Mouse (Mus musculus): ENCODE measurements around the gene Ptpn14.

Ptpn14 gene

GRCm38 (mm10) chr1:189863727-189864126, 135.7 kb downstream of the Ptpn14 start:
- in situ Hi-C loops (cut with MseI, MboI): no loop called here

GRCm38 (mm10) chr1:189864301-189864700, 136.2 kb downstream of the Ptpn14 start:
- in situ Hi-C loops (cut with MseI, MboI): no loop called here

- in situ Hi-C loops (cut with MseI, MboI): no loop called here
Measured at GRCm38 (mm10) chr1:189864846-189865560, 136.9 kb downstream of the Ptpn14 start.

- in situ Hi-C loops (cut with MseI, MboI): no loop called here
Measured at GRCm38 (mm10) chr1:189866621-189867020, 138.6 kb downstream of the Ptpn14 start.

- in situ Hi-C loops (cut with MseI, MboI): no loop called here
Measured at GRCm38 (mm10) chr1:189867034-189867433, 139.0 kb downstream of the Ptpn14 start.

GRCm38 (mm10) chr1:189867497-189867896, 139.4 kb downstream of the Ptpn14 start:
- in situ Hi-C loops (cut with MseI, MboI): no loop called here

GRCm38 (mm10) chr1:189868036-189868435, 140.0 kb downstream of the Ptpn14 start:
- in situ Hi-C loops (cut with MseI, MboI): no loop called here

GRCm38 (mm10) chr1:189869651-189870270, 141.7 kb downstream of the Ptpn14 start:
- in situ Hi-C loops (cut with MseI, MboI): loop anchor here in 1 of 2 experiments (10.0 kb wide), 1 partner anchor 165 kb away; no protein-coding TSS in a partner anchor

- in situ Hi-C loops (cut with MseI, MboI): loop anchor here in 1 of 2 experiments (10.0 kb wide), 1 partner anchor 166 kb away; no protein-coding TSS in a partner anchor
Measured at GRCm38 (mm10) chr1:189870539-189870938, 142.5 kb downstream of the Ptpn14 start.

GRCm38 (mm10) chr1:189871625-189872024, 143.6 kb downstream of the Ptpn14 start:
- in situ Hi-C loops (cut with MseI, MboI): loop anchor here in 1 of 2 experiments (10.0 kb wide), 1 partner anchor 167 kb away; no protein-coding TSS in a partner anchor

- in situ Hi-C loops (cut with MseI, MboI): loop anchor here in 1 of 2 experiments (10.0 kb wide), 1 partner anchor 167 kb away; no protein-coding TSS in a partner anchor
Measured at GRCm38 (mm10) chr1:189872050-189872449, 144.0 kb downstream of the Ptpn14 start.

- in situ Hi-C loops (cut with MseI, MboI): loop anchor here in 1 of 2 experiments (10.0 kb wide), 1 partner anchor 169 kb away; no protein-coding TSS in a partner anchor
Measured at GRCm38 (mm10) chr1:189873591-189873990, 145.5 kb downstream of the Ptpn14 start.

- in situ Hi-C loops (cut with MseI, MboI): loop anchor here in 1 of 2 experiments (10.0 kb wide), 1 partner anchor 171 kb away; no protein-coding TSS in a partner anchor
Measured at GRCm38 (mm10) chr1:189875439-189875861, 147.4 kb downstream of the Ptpn14 start.

- in situ Hi-C loops (cut with MseI, MboI): loop anchor here in 1 of 2 experiments (10.0 kb wide), 1 partner anchor 171 kb away; no protein-coding TSS in a partner anchor
Measured at GRCm38 (mm10) chr1:189876162-189876561, 148.1 kb downstream of the Ptpn14 start.

- in situ Hi-C loops (cut with MseI, MboI): loop anchor here in 1 of 2 experiments (10.0 kb wide), 1 partner anchor 174 kb away; no protein-coding TSS in a partner anchor
Measured at GRCm38 (mm10) chr1:189879212-189879611, 151.1 kb downstream of the Ptpn14 start.

GRCm38 (mm10) chr1:189879965-189880364, 151.9 kb downstream of the Ptpn14 start:
- in situ Hi-C loops (cut with MseI, MboI): loop anchor here in 1 of 2 experiments (10.0 kb wide), 1 partner anchor 175 kb away; no protein-coding TSS in a partner anchor

GRCm38 (mm10) chr1:189880745-189881144, 152.7 kb downstream of the Ptpn14 start:
- in situ Hi-C loops (cut with MseI, MboI): no loop called here

- in situ Hi-C loops (cut with MseI, MboI): no loop called here
Measured at GRCm38 (mm10) chr1:189882886-189883285, 154.8 kb downstream of the Ptpn14 start.

GRCm38 (mm10) chr1:189883531-189884170, 155.6 kb downstream of the Ptpn14 start:
- in situ Hi-C loops (cut with MseI, MboI): no loop called here

- in situ Hi-C loops (cut with MseI, MboI): loop anchor here (5.0 kb wide), 3 partner anchors 37 to 87 kb away; partner anchors contain the start of gene Smyd2 (in 1 of the 2)
Measured at GRCm38 (mm10) chr1:189884951-189885350, 156.9 kb downstream of the Ptpn14 start.

GRCm38 (mm10) chr1:189885975-189886374, 157.9 kb downstream of the Ptpn14 start:
- in situ Hi-C loops (cut with MseI, MboI): loop anchor here (5.0 kb wide), 3 partner anchors 36 to 86 kb away; partner anchors contain the start of gene Smyd2 (in 1 of the 2)

All from mouse trophoblast stem cell (cell line).